Mouse (Mus musculus) adrenal gland, postnatal 10 days (tissue): ENCODE measurements around the gene Ccdc50. TPM values are rescaled to one million over a fixed set of nuclear protein-coding genes. Genes with fewer than 3 reads are reported as not detected.

ENCODE experiments used
- DNase-seq: peaks from one replicate; pipeline ENCODE4 v3.0.0; 2021; ENCODE audit warnings: mixed read lengths
- long read RNA-seq, 2 experiments: library from polyadenylated mRNA; stranded (forward); transcript quantifications; one replicate each; pipeline ENCODE4 v2.0.0; 2021
- total RNA-seq, 2 experiments: library from RNA; stranded (reverse); gene quantifications; 2 replicates each; pipeline ENCODE4 v1.2.3; 2021

Gene Ccdc50
- total RNA-seq, result 10 to 100 TPM; 86.2 to 90.9 TPM
- long read RNA-seq, experiment 1, full-length matches to known transcripts, result 33 of 46 reads
- long read RNA-seq, experiment 1, partial matches to known transcripts, result 0 of 46 reads
- long read RNA-seq, experiment 1, other reads (novel, unspliced or antisense), result 13 of 46 reads
- long read RNA-seq, experiment 2, full-length matches to known transcripts, result 10 of 16 reads
- long read RNA-seq, experiment 2, partial matches to known transcripts, result 1 of 16 reads
- long read RNA-seq, experiment 2, other reads (novel, unspliced or antisense), result 5 of 16 reads

DNA sequence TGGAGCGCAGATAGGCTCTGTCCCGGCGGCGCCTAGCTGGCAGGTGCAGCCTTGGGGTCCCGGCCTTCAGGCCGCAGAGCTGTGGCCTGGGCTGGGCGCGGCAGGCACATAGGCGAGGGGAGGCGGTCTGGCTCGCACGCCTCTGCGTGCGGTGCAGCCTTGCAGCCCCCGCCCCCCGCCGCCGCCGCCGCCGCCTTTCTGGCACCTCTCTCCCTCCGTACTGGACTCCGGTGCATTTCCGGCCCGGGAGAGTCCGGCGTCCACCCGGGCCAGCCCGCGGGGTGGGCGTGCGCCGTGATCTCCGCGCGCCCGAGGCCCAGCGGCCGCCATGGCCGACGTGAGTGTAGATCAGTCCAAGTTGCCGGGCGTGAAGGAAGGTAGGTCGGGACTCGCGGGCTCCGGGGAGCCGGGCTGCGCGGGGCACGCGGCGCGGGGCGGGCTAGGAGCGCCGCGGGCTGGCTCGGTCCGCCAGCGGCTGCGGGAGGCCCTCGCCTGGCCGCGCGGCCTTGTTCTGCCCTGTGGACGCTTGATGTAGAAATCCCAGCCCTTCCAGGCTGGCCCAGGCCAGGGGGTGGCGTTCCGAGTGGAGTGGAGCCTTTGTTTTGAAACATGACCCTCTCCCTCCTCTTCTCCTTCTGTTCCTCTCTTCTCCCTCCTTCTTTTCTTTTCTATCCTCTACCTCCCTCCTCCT, at the start of gene Ccdc50:
Ccdc50 (plus strand) TSS at position 109 of the 691 bp plus-strand sequence.
- DNase-seq, result peak; percentile 90

DNA sequence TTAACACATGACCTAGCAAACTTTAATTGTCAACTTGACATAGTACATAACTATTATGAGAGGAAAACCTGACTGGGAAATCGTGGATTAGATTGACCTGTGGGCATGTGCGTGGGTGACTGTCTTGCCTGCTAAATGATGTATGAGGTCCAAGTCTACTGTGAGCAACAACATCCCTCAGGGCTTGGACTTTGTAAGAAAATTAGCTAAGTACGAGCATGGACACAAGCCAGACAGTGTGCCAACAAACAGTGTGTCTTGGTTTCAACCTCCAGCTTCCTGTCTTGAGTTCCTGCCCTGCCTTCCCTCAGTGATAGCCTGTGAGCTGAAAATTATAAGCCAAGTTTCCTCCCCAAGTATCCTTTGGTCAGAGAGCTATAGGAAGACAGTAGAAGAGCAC, 41.1 kb upstream of the Ccdc50 start:
- peak; percentile 1 for DNase-seq

DNA sequence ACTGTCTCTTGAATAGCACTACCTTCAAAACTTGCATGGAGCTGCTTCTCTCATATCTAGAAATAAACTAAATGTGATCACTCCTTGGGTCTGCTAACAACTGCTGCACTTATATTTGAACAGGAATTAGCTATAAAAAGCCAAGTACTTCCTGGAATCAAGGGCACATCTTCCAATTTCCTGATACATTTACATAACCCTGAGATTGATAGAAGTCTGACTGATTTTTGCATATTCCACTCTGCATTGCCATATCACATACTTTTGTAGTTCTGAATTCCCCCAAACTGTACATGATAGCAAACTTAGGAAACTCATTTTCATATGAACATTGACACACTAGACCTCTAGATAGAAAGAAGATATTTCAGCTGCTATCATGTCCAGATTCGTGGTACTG, 40.3 kb upstream of the Ccdc50 start:
- no peak for DNase-seq

DNA sequence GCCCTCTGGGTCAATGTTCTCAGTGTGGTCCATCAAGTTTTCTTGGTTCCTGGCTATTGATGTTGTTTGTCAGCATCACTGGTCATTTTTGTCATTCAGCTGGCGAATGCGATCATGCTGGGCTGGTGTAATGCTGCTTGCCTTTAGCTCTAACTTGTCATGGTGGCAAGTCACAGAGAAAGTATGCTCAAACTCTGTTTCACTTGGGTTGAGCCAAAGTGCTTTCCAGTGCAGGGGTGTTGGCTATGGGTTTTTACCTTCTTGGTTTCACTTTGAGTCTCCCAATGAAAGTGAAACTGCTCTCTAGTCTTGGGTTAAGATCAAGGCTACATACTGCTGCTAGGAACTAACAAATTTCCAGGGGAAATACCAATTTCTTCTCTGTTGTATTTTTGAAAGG, 39.4 kb upstream of the Ccdc50 start:
- no peak for DNase-seq

DNA sequence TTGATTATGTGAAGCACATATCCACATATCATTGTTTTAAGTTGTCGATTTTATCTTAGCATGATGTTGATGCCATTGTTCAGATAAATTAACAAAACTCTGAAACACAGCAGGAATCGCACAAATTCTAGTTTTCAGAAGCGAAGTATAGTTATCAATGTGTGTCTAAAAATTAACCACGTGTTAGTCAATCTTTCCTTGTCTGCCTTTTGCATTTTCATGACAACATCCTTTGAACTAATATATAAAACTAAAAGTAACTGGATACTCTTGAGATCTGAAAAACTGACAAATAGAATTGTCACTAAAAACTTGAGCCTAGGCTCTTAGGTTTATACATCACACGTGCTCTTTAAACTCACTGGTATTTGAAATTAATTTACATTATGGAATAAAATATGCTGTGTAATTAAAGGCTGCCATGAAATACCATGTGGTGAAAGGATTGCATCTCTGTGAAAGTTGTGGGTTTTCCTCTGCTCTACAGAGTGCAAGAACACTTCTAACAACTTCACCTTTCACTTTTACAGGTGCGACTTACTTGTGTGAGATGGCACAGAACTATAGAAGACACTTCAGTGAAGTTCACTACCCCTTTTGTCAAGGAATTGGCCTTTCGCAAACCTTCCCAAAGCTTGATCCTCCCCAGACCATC, 38.7 kb upstream of the Ccdc50 start:
- no peak for DNase-seq

DNA sequence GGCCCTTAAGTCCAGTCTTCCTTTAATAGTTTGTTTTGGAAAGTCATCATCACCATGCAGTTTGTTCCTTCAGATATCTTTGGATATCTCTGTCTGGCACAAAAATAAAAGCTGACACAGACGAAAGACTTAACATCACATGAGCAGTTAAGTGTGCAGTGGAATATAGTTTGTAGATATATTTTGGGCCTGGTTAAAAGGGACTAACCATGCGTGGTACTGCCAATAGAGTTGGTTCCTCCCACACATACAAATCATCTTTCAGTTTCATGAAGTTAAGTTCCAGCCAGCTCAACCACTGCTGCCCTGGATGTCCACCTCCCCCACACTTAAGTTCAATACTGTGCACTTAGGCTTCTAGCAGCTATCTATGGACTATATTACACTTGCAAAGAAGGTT, 34.2 kb upstream of the Ccdc50 start:
- no peak for DNase-seq

DNA sequence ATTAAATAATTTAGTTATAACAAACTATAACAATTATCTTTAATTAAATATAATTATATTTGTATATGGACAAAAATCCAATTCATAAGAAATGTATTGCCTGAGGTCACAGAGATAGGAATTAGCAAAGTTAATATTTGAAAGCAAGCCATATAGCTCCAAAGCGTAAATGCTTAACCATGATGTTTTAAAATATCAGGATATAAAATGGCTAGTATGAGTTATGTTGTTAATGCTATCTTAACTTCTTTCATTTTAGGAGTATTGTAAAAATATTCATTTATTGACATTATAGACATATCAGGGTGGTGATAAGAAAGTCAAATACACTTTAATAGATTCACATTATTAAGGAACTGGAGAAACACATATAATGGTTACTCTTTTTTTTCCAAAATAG, 28.6 kb upstream of the Ccdc50 start:
- no peak for DNase-seq

DNA sequence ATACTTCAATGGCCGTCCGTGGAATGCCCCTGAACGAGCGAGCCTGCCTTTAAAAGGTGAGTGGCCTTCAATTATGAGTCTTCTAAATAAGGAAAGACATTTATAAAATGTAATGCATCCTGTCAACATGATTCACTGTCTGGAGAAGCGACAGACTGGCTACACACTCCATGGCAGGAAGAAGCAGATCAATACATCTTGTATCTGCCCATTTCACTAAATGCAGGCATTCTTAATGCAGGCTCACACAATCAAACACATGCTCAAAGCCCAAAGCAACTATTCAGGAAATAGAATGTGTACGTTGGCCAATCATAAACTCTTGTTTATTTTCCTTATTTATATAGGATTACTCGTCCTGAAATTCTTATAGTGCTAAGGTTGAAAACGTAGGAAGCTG, 18.5 kb upstream of the Ccdc50 start, which contains the start of gene Uts2b:
Uts2b (minus strand) TSS at position 49 of the 400 bp plus-strand sequence.
- DNase-seq, result no peak

DNA sequence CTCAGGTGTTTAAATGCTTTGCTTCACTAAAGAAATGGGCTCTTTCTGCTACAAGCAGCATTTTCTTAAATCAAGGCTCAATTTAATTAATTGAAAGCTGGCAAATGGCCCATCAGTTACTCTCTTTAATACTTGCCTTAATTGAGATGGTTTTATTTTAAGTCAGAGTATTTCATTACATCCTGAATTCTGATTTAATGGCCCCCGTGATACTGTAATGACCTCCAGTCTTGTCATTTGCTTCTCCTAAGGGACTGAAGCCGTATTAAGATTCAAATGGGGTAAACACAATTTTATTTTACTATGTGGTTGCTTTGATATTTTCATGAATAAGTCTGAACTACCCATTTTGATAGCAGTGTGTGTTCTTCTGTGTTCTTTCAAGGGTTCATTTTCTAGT, 18.0 kb upstream of the Ccdc50 start:
- DNase-seq, result no peak

DNA sequence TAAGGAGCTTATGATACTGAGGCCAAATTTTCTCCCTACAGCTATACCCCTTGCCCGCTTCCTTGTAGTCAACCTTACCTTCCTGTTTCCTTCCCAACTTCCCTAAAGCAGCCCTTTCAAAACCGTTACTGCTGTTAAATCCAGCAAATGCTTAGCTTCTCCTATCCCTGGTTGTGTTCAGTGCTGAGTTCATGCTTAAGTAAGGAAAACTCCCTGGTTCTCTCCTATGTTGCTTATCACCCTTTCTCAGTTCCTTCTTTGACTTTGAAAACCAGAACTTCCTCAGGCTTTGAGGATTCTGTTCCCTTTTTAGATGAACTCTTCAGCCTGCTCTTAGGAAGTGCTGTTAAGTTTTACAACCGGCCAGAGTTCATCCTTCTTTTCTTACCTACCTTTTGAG, 14.5 kb upstream of the Ccdc50 start:
- no peak for DNase-seq

DNA sequence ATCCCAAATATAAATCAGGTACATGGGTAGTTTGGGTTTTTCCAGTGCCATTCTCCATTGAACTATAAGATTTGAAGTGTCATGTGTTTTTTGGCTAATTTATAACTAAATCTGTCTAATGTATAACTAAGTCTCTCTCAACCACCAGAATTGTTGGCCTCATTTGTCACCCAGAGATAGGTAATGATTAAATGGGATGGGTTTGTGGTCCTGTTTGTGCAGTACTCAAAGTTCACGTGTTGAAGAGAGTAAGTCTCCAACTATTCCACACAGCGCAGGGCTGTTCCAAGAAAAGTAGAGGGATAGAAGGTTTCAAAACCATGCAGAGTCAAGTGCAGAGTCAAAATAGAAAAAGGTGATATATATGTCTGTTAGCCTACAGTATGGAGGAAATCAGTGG, 13.4 kb upstream of the Ccdc50 start:
- no peak for DNase-seq

DNA sequence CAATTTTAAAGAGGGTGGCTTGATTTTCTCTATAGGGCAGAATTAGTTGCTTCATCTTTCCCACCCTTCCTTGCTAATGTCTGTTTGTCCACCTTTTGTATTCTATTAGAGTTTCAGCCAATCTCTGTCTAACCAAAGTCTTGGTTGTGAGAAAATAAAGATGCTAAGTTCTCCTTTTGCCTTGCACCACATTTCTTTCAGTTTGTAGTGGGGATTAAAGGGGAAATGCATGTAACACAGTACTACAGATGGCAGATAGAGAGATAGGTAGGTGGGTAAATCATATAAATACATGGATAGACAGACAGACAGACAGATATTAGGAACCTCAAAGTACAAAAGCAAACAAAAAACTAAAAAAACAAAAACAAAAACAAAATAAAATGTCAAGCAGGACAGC, 12.1 kb upstream of the Ccdc50 start:
- no peak for DNase-seq

DNA sequence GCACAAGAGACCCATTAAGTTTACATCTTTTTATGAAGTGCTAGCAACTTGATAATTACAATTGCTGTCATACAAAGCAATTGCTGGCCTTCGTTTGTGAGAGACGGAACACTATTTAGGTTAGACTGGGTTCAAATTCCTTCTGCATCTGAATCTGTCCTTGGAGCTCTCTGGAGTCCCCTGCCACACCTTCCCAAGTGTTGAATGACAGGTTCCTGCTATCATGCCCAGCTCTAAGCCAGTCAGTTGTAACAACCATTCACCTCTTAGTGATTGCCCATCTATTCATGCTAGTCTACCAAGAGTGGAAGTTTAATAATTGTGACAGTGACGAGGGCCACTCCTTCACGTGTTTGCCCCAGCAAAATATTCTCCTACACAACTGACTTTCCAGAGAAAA, 6.5 kb upstream of the Ccdc50 start:
- no peak for DNase-seq

DNA sequence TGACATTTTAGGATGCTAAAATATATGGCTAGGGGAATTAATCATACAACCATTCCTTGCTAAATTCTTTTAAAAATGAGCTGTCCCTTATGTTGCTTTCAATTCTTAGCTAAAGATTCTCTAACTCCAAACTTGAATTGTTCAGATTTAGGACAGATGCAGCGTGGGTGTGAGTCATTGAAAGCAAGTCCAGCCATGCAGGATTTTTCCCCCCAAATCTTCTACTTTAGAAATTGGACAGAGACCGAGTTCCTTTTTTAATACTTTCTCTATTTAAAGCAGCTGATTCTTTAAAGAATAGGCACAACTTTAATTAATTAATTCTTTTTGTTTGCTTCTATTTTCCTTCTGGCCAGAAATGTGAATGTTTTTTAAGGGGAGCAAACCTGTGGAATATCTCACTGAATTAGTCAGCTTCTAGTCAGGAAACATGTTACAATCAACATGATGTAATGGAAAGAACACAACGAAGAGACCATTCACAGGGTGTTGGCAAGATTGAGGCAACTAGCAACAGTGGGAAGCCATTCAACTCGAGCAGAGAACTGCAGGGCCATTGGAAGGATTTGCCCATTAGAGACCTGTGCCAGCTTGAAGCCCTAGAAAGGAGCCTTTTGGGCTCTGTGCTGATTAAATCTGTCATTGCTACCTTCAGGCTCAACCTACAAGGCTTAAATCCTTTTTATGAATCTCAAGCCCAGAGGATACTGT, 3.6 kb upstream of the Ccdc50 start:
- no peak for DNase-seq

DNA sequence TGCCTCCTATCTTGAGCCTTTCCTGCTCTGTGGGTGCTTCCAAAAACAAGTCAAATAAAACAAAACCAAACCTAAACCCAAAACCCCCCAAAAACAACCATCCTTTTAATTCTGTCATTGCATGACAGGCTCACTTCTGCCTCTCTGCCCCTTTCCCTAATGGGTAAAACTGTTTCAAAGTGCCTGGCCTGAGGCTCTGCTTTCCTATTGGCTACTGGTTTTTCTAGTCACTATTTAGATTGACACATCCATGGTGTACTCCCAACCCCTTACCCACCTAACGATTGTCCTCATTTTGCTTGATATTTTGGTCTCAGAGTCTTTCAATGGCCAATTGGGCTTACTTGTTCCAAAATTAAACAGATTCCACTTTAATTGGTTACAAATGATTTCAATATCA, 3.0 kb upstream of the Ccdc50 start:
- no peak for DNase-seq

DNA sequence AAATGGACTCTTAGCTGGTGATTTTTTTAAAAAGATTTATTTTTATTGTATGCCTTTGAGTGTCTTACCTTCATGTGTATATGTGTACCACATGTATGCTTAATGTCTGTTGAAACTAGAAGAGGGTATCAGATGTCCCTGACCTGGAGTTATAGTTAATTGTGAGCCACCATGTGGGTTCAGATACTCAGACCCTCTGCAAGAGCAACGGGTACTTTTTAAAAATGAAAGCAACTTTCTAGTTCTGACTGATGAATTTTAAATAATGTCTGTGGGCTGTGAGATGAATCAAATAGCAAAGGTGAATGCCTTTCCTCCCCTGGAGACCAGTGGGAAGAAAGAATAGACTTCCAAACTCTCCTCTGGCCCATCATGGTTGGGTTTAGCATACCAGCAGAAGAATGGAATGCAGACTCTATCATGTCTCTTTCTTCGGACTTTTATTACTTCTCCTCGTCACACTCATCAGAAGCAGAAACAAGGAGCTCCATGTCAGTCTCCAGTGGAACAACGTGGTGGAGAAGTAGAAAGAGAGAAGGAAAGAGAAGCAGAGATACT, 1.7 kb upstream of the Ccdc50 start:
- no peak for DNase-seq

DNA sequence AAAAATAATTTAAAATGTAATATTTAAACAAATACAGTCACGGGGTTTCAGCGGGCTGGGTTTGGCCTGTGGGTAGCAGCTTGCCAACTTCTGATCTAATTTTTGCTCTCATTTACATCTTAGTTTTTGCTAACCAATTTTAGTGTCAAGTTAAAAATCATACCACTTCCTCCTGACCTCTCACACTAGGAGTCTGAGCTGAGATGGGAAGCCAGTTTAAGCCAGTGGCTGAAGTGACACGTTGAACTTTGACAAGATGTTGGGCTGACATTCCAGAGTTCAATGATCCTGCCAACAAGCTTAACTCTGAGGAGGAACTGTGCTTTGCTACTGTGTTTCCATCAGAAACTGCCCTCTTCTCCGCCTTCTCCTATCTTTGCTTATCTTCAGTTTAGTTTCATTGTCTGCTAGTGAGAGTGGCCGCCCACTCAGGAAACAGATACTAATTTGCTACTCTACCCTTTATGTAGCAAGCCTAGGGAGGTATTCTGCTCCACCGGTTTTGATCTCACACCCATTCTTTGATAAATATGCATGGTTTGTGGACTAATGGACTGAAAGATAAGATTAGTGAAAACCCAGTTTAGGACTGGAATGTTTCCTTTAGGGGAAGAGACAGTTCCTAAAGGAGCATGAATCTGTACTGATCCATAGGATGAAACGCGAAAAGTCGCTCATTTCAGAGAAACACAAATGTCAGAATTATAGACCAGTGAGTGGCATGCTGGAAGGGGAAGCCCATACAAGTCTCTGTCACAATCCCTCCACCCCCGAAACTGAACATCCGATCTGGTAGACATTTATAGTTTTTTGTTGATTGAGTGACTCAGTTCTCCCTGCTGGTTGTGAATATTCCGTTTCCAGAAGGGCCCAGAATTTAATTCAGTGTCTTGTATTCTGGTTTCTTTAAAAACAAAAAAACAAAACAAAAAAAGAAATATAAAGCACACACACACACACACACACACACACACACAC, 746 bp upstream of the Ccdc50 start:
- DNase-seq, result no peak

DNA sequence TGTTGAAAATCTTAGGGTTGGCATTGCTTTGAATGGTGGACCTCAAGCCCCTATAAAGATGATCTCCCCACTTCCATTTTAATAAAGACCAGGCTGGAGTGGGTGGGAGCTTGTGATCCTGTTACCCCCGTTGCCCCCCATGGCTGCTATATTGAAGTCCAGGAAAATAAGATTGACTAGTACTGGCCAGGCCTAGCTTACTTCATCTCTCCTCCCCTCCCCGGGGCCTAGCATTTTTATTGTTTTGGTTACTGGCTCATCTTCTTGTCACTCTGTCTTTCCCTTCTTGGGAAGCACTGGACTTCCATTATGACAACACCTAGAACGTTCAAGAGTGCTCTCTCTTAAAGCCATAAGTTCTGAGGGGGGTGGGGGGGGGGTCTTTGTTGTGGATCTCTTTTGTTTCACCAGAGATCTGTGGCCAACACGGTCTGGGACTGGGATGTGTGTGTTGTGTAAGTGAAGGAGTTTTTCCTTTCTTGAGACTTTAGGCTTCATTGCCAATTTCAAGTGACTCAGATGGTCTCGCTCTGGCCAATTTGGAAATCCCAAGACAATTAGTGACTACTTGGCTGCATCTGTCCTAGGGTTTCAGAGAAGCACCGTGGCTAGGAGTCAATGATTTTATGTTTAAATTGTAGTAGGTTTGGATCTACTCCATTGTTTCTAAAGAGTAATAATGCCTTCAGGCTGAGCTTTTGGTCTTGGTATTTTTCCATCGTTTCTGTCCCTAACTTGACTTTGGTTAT, 1.0 kb downstream of the Ccdc50 start:
- peak; percentile 20 for DNase-seq

DNA sequence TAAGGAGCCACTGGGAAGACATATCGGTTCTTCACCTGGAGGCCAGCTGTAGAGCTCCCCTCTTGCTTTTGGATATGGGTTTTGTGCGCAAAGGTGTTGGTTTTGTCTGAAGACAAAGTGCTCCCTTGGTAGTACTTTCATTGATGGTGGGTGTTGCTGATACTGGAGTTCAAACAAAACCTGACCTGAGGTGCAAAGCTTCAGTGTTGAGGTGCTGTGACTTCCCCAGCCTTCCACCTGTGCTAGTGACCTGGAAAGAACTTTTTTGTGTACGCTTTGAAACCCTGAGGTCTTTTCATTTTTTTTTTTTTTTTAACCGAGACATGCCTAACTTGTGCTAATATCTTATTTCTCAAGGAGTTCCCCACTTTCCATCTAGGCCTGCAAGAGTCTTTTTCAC, 1.6 kb downstream of the Ccdc50 start:
- DNase-seq, result no peak

DNA sequence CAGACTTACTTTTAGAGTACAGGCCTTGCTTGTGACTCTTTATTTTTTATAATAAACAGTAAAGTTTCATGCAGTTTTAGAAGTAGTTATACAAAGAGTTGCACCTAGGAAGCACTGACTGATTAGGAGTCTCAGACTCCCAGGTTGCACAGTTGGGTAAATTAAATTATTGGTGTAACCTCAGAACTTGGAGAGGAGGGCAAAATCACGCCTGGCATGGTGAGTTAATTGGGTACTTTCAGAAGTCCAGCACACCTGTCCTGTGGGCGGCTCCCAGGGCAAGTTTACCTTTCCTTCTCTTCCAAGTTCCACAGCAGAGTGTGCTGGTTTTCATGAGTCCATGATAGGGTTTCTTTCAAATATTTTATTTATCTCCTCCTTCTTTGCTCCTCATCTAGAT, 3.2 kb downstream of the Ccdc50 start:
- DNase-seq, result no peak
